Mouse (Mus musculus) heart, embryonic 12.5 days (tissue): ENCODE measurements at regions not wholly inside any gene's neighbourhood (a gene's known extent, or its start where the extent isn't known, plus 50 kb on each side); places are given as distances from the start of the nearest gene placed in this dataset.

ENCODE experiments used
- ATAC-seq: fragments of 200-750 bp; cut with Nextera tagmentation; 2 replicates; pipeline ENCODE4 v1.8.0; 2017; ENCODE audit warnings: moderate TSS enrichment, moderate library complexity; ENCODE audit not compliant: insufficient number of reproducible peaks, low FRiP score
- H3K27ac ChIP-seq: fragments of 300-500 bp; sonication (generic); 2 replicates; pipeline ENCODE4 v1.5.1; 2016; ENCODE audit warnings: mild to moderate bottlenecking, moderate library complexity; ENCODE audit not compliant: poor library complexity, severe bottlenecking
- H3K27me3 ChIP-seq: fragments of 300-500 bp; sonication (generic); replicated peaks from 2 replicates; pipeline ENCODE4 v1.6.1; 2016; ENCODE audit warnings: mild to moderate bottlenecking, moderate library complexity
- H3K36me3 ChIP-seq: fragments of 300-500 bp; sonication (generic); 2 replicates; pipeline ENCODE4 v1.6.1; 2016; ENCODE audit warnings: mild to moderate bottlenecking, moderate library complexity
- H3K4me1 ChIP-seq: fragments of 300-500 bp; sonication (generic); replicated peaks from 2 replicates; pipeline ENCODE4 v1.6.1; 2016; ENCODE audit warnings: mild to moderate bottlenecking
- H3K4me2 ChIP-seq: fragments of 300-500 bp; sonication (generic); 2 replicates; pipeline ENCODE4 v1.6.1; 2016; ENCODE audit warnings: mild to moderate bottlenecking, moderate library complexity
- H3K4me3 ChIP-seq: fragments of 300-500 bp; sonication (generic); 2 replicates; pipeline ENCODE4 v1.5.1; 2016; ENCODE audit warnings: mild to moderate bottlenecking
- H3K9ac ChIP-seq: fragments of 300-500 bp; sonication (generic); 2 replicates; pipeline ENCODE4 v1.6.1; 2016; ENCODE audit warnings: mild to moderate bottlenecking, moderate library complexity
- H3K9me3 ChIP-seq: fragments of 300-500 bp; sonication (generic); replicated peaks from 2 replicates; pipeline ENCODE4 v1.6.1; 2016; ENCODE audit warnings: mild to moderate bottlenecking, moderate library complexity
- WGBS: fragments of 180-500 bp; shearing (Covaris S2); methylation state at CpG from one replicate; pipeline ENCODE4 v1.1.7; 2016; 5-methylcytosine and 5-hydroxymethylcytosine counted together

DNA sequence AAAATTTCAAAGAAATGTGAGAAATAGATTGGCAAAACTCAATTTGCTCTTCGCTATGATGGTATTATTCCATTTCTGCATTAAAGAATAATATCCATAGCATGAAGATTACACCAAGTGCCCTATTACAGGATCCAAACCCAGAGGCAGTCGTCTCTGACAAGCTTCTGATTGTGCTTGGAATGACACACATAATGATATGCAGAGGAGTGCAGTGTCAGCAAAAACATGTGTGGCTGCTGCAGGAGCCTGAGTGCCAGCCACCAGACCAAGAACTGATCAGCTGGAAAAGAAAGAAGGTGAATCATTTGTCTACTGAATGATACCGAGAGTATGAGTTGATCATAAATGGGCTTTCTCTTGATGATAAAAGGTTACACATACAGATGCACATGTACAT lies 137.3 kb downstream of the Il15 start:
- Histone ChIP-seq H3K9me3 (no peaks in the 10 kb centered on the region), H3K36me3 (no peaks in the 10 kb centered on the region), H3K4me1 (no peaks in the 10 kb centered on the region), H3K4me2 (no peak overlapping the region), H3K27me3 (no peaks in the 10 kb centered on the region), H3K9ac (no peak overlapping the region), H3K27ac (no peak overlapping the region), H3K4me3 (no peak overlapping the region)
- no peak for ATAC-seq
- WGBS, result 64% methylated on average over 3 of the region's 3 CpGs

DNA sequence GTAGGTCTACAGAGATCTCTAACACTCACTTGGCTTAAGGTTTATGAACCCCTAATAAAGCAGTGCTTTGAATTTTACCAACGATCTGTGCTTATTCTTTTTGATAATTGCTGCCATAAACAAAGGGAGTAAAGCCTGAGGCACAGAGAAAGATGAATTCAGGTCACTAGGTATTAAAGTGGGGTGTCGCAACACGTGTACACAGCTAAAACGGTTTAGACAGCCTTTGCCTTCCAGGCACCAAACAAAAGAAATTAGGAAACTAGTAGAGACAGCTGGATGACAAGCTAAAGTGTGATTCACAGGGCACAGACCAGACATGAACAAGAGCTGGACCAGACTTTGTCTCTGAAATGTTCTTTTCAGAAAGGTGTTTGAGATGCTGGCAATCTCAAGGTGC lies 140.8 kb downstream of the Il15 start:
- WGBS, result 80% methylated on average over 4 of the region's 4 CpGs
- H3K4me3 ChIP-seq, result no peak overlapping the region
- H3K4me1 ChIP-seq, result peaks cover 10% of the 10 kb centered on the region; the same call in 1 of the 2 replicates
- no peaks in the 10 kb centered on the region for H3K9me3 ChIP-seq
- H3K9ac ChIP-seq, result no peak overlapping the region
- H3K27ac ChIP-seq, result no peak overlapping the region
- ATAC-seq, result no peak
- no peaks in the 10 kb centered on the region for H3K36me3 ChIP-seq
- H3K27me3 ChIP-seq, result no peaks in the 10 kb centered on the region
- H3K4me2 ChIP-seq, result no peak overlapping the region

- peaks cover 10% of the 10 kb centered on the region; the same call in 1 of the 2 replicates for H3K4me1 ChIP-seq
- H3K36me3 ChIP-seq, result no peaks in the 10 kb centered on the region
- no peak overlapping the region for H3K4me3 ChIP-seq
- ATAC-seq, result no peak
- no peak overlapping the region for H3K27ac ChIP-seq
- no peak overlapping the region for H3K4me2 ChIP-seq
- 57% methylated on average over 1 of the region's 1 CpGs for WGBS
- no peaks in the 10 kb centered on the region for H3K27me3 ChIP-seq
- no peak overlapping the region for H3K9ac ChIP-seq
- H3K9me3 ChIP-seq, result no peaks in the 10 kb centered on the region
Measured at GRCm38 (mm10) chr8:82260613-82261012, 142.4 kb downstream of the Il15 start.

GRCm38 (mm10) chr8:82255815-82256214 lies 147.2 kb downstream of the Il15 start:
- 57% methylated on average over 2 of the region's 2 CpGs for WGBS
- H3K9me3 ChIP-seq, result no peaks in the 10 kb centered on the region
- peaks cover 10% of the 10 kb centered on the region for H3K4me1 ChIP-seq
- H3K27ac ChIP-seq, result no peak overlapping the region
- no peak overlapping the region for H3K9ac ChIP-seq
- H3K4me2 ChIP-seq, result no peak overlapping the region
- H3K4me3 ChIP-seq, result no peak overlapping the region
- no peaks in the 10 kb centered on the region for H3K27me3 ChIP-seq
- ATAC-seq, result no peak
- no peaks in the 10 kb centered on the region for H3K36me3 ChIP-seq

DNA sequence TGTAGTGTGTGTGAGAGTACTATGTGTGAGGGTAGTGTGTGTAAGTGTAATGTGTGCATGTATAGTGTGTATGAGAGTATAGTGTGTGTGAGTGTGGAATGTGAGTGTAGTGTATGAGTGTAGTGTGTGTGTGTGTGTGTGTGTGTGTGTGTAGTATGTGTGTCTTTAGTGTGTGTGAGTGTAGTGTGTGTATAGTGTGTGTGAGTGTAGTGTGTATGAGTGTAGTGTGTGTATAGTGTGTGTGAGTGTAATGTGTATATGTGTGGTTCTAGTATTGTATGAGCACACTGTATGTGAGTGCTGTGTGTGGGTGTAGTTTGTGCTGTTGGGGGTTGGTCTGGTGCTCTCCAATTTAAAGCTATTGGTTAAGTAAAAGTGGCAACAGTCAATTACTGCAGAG lies 150.6 kb downstream of the Il15 start:
- Histone ChIP-seq H3K4me3 (no peak overlapping the region), H3K27me3 (no peaks in the 10 kb centered on the region), H3K36me3 (no peaks in the 10 kb centered on the region), H3K27ac (no peak overlapping the region), H3K9me3 (no peaks in the 10 kb centered on the region), H3K9ac (no peak overlapping the region), H3K4me2 (no peak overlapping the region), H3K4me1 (no peaks in the 10 kb centered on the region; the same call in 1 of the 2 replicates)
- no peak for ATAC-seq

GRCm38 (mm10) chr8:82249841-82250577 lies 153.0 kb downstream of the Il15 start:
- Histone ChIP-seq H3K27me3 (no peaks in the 10 kb centered on the region), H3K36me3 (no peaks in the 10 kb centered on the region), H3K9ac (no peak overlapping the region), H3K4me1 (no peaks in the 10 kb centered on the region; the same call in 1 of the 2 replicates), H3K4me3 (no peak overlapping the region), H3K4me2 (no peak overlapping the region), H3K27ac (no peak overlapping the region), H3K9me3 (no peaks in the 10 kb centered on the region)
- whole genome bisulfite sequencing, result 62% methylated on average over 3 of the region's 3 CpGs
- no peak for ATAC-seq

DNA sequence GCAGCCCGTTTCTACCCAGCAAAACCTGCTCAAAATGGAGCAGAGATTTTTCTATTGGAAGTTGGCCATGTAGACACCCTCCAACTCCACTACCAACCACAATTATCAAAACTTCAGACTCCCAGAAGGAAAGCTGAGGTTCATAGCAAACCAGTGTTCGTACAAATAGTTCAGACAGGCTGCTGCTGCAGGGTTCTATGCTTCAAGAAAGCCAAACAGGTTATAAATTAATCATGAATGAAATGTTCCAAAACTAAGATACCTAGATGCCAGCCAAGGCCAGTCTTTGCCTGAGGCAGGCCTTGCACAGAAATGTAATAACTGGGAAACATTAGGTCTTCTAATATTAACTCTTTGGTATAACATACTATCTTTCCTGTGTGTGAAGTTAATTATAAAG lies 158.9 kb downstream of the Il15 start:
- Histone ChIP-seq H3K36me3 (no peaks in the 10 kb centered on the region), H3K4me3 (no peak overlapping the region), H3K27ac (no peak overlapping the region), H3K27me3 (no peaks in the 10 kb centered on the region), H3K9me3 (no peaks in the 10 kb centered on the region), H3K4me2 (no peak overlapping the region), H3K4me1 (no peaks in the 10 kb centered on the region), H3K9ac (no peak overlapping the region)
- 71% methylated on average over 2 of the region's 2 CpGs for WGBS
- no peak for ATAC-seq

GRCm38 (mm10) chr8:82229883-82230282 lies 173.1 kb downstream of the Il15 start:
- H3K4me3 ChIP-seq, result no peak overlapping the region
- ATAC-seq, result no peak

DNA sequence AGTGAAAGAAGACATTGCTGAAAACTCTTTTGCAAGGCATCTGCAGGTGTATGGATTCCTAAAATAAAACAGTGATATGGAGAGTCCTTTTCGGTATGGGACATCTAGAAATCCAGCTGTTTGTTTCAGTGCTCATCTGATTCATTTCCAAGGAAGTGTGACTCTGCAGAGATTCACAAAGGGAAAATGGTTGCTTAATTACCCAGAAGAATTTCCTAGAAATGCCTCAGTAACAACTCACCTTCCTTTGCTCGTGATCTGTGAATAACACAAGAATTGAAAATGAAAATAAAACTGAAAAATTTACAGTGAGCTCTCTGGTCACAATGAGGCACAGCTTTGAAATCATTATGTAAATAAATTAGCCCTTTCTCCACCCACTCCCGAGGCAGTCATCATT lies 201.3 kb downstream of the Il15 start:
- WGBS, result 59% methylated on average over 3 of the region's 3 CpGs
- Histone ChIP-seq H3K36me3 (no peaks in the 10 kb centered on the region), H3K27ac (no peak overlapping the region), H3K4me2 (no peak overlapping the region), H3K9me3 (no peaks in the 10 kb centered on the region), H3K4me3 (no peak overlapping the region), H3K4me1 (no peaks in the 10 kb centered on the region), H3K9ac (no peak overlapping the region), H3K27me3 (no peaks in the 10 kb centered on the region)
- ATAC-seq, result no peak

More at GRCm38 (mm10) chr8:82229883-82230282, 173.1 kb downstream of the Il15 start:
- WGBS, result 51% methylated on average over 2 of the region's 2 CpGs
- H3K27ac ChIP-seq, result no peak overlapping the region
- H3K36me3 ChIP-seq, result no peaks in the 10 kb centered on the region
- no peak overlapping the region for H3K4me2 ChIP-seq
- no peaks in the 10 kb centered on the region for H3K27me3 ChIP-seq
- no peaks in the 10 kb centered on the region for H3K4me1 ChIP-seq
- no peaks in the 10 kb centered on the region for H3K9me3 ChIP-seq
- no peak overlapping the region for H3K9ac ChIP-seq

DNA sequence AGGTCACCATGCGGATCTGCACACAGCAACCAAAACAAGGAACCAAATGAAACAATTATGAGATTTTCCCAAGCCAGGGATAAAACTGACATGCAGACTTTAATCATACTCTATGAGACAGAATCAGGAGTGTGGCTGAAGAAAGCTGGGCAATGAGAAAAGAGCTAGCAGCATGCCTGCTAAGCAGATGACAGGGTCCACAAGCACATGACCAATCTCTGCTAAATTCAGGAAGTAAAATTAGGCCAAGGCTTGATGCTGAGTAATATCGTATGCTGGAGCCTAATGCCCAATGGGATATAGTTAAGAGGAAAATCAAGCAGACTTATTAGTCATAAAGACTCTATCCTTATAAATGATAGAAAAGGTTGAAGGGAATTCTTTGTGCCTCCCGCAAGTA lies 202.8 kb downstream of the Il15 start:
- no peak for ATAC-seq
- 84% methylated on average over 3 of the region's 3 CpGs for WGBS
- Histone ChIP-seq H3K4me2 (no peak overlapping the region), H3K4me3 (no peak overlapping the region), H3K9me3 (no peaks in the 10 kb centered on the region), H3K27me3 (no peaks in the 10 kb centered on the region), H3K4me1 (no peaks in the 10 kb centered on the region), H3K9ac (no peak overlapping the region), H3K36me3 (no peaks in the 10 kb centered on the region), H3K27ac (no peak overlapping the region)

GRCm38 (mm10) chr8:82196504-82196903 lies 206.5 kb downstream of the Il15 start:
- H3K27me3 ChIP-seq, result no peaks in the 10 kb centered on the region
- H3K4me1 ChIP-seq, result no peaks in the 10 kb centered on the region
- H3K27ac ChIP-seq, result no peak overlapping the region
- H3K9me3 ChIP-seq, result no peaks in the 10 kb centered on the region
- no peak overlapping the region for H3K4me2 ChIP-seq
- no peak overlapping the region for H3K4me3 ChIP-seq
- WGBS, result 80% methylated on average over 3 of the region's 3 CpGs
- no peaks in the 10 kb centered on the region for H3K36me3 ChIP-seq
- ATAC-seq, result no peak
- H3K9ac ChIP-seq, result no peak overlapping the region

- H3K9me3 ChIP-seq, result no peaks in the 10 kb centered on the region; the same call in 1 of the 2 replicates
- 43% methylated on average over 5 of the region's 5 CpGs for whole genome bisulfite sequencing
- no peaks in the 10 kb centered on the region for H3K36me3 ChIP-seq
- H3K4me2 ChIP-seq, result no peak overlapping the region
- ATAC-seq, result no peak
- no peaks in the 10 kb centered on the region for H3K4me1 ChIP-seq
- H3K27ac ChIP-seq, result no peak overlapping the region
- no peaks in the 10 kb centered on the region for H3K27me3 ChIP-seq
- no peak overlapping the region for H3K4me3 ChIP-seq
- no peak overlapping the region for H3K9ac ChIP-seq
Measured at GRCm38 (mm10) chr8:82195112-82195511, 207.9 kb downstream of the Il15 start.
